Mouse (Mus musculus): ENCODE measurements around the gene Gzmb.

GRCm38 (mm10) chr14:56302091-56302490 is 40.0 kb upstream of the Gzmb start:
- TF ChIP-seq EP300 (IDR thresholded peaks at IDR 0.05; ENCODE audit: low read depth) (no peak), CTCF (IDR thresholded peaks at IDR 0.05; ENCODE audit: low read depth) (no peak)

Data from liver, embryonic 14.5 days (tissue).